ENCODE assay signal across 29 mouse cellular contexts in the genomic region with DNA sequence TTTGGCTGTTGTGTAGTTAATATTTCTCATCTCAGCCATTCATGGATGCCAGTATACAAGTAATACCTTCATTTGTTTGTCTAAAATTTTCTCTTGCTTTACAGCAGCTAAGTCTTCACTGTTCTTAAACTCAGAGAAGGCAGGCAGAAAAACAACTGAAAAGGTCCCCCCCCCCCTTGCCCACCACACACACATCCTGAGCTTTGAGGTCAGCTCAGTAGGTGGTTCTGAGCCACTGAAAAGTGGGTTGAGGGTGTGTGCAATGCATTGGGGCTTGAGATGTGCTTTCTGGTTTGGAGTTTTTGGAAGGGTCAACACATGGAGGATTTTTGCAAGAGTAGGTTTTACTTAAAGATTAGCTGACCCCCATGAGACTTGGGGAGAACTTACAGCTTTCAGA.
DNase-seq lines count a peak whose midpoint lies in the region; ATAC-seq and TF ChIP-seq lines count a peak whose summit lies in the region.
"Had no signal": no experiment of that assay in that cellular context is flagged by ENCODE, and none has a peak within 500 bp of the region (broad histone marks: within the 10 kb centered on the region; RNA-seq: fewer than 3 reads in every experiment).

No protein-coding gene starts in this region.

- H3K4me3 ChIP-seq in thymus, adult 2 months (ENCODE audit: control insufficient read depth, insufficient read depth, low read length), result no peak overlapping the region
- H3K4me3 ChIP-seq: forebrain, embryonic 13.5 days; heart, embryonic 10.5 days; heart, embryonic 15.5 days; limb, embryonic 10.5 days; limb, embryonic 15.5 days; megakaryocyte, embryonic 14.5 days; midbrain, embryonic 12.5 days; neural tube, embryonic 15.5 days had no signal

- no peaks in the 10 kb centered on the region for H3K27me3 ChIP-seq in thymus, adult 2 months (ENCODE audit: control insufficient read depth, insufficient read depth, low read length)
- H3K27me3 ChIP-seq: forebrain, embryonic 13.5 days; heart, embryonic 15.5 days; limb, embryonic 15.5 days; midbrain, embryonic 12.5 days; neural tube, embryonic 15.5 days had no signal

- H3K36me3 ChIP-seq in thymus, adult 2 months (ENCODE audit: control insufficient read depth, insufficient read depth, low read length), result no peaks in the 10 kb centered on the region
- H3K36me3 ChIP-seq: heart, embryonic 10.5 days; heart, embryonic 15.5 days; limb, embryonic 10.5 days; limb, embryonic 15.5 days; midbrain, embryonic 12.5 days; neural tube, embryonic 15.5 days had no signal

- no peak for TF ChIP-seq CTCF in thymus, adult 2 months (IDR thresholded peaks at IDR 0.05; ENCODE audit: borderline replicate concordance, control insufficient read depth, extremely low read depth, insufficient read depth, low read length, poor library complexity)

- TF ChIP-seq POLR2A in thymus, adult 2 months (IDR thresholded peaks at IDR 0.05; ENCODE audit: control insufficient read depth, extremely low read depth, insufficient read depth, low read length, poor library complexity), result no peak

- peak; percentile 71 for ATAC-seq in activated CD4-positive, CD25-positive, alpha-beta regulatory T cell, adult 4 months
- ATAC-seq: forebrain, embryonic 13.5 days; hindbrain, embryonic 16.5 days; intestine, embryonic 16.5 days had no signal

- no peak overlapping the region; the same call in 1 of the 2 replicates for H3K27ac ChIP-seq in thymus, adult 2 months (ENCODE audit: control insufficient read depth, insufficient read depth, low read length)
- H3K27ac ChIP-seq: forebrain, embryonic 13.5 days; heart, embryonic 10.5 days; heart, embryonic 15.5 days; kidney, postnatal 0 days; limb, embryonic 10.5 days; limb, embryonic 15.5 days; liver, embryonic 14.5 days; midbrain, embryonic 12.5 days; neural tube, embryonic 15.5 days had no signal

- peaks cover 13% of the 10 kb centered on the region for H3K4me1 ChIP-seq in thymus, adult 2 months (replicated peaks; ENCODE audit: control insufficient read depth, insufficient read depth, low read length)
- H3K4me1 ChIP-seq: heart, embryonic 10.5 days; heart, embryonic 15.5 days; limb, embryonic 15.5 days; megakaryocyte, embryonic 14.5 days had no signal

- DNase-seq in CD4-positive, CD25-positive, alpha-beta regulatory T cell, adult 2 months (ENCODE audit: low read depth, low spot score), result peak; percentile 59
- DNase-seq in thymus, adult 2 months, result peak; percentile 23
- DNase-seq in thymus, postnatal 36 days, result peak; percentile 30 to 40
- no peak for DNase-seq in adrenal gland, postnatal 14 days
- DNase-seq in lung, postnatal 4 days, result no peak
- DNase-seq in cerebellum, adult 8-10 months, result no peak
- DNase-seq: adrenal gland, adult 2 months; cerebellum, adult 9-10 months; cerebellum, postnatal 36 days; gastrocnemius, postnatal 25 days; heart, adult 11 months; kidney, adult 8-10 months; kidney, postnatal 4 days; layer of hippocampus, postnatal 36 days; lung, embryonic 14.5 days; spleen, adult 18-20 months had no signal

Comparison
In these comparisons a context has a peak if more than half of its experiments do, and no peak if none do; other contexts are left out.
1. DNase-seq: peak in CD4-positive, CD25-positive, alpha-beta regulatory T cell, adult 2 months (single experiment), thymus, adult 2 months (single experiment) and thymus, postnatal 36 days (2 of 2); none in adrenal gland, postnatal 14 days (single experiment), lung, postnatal 4 days (0 of 2) and cerebellum, adult 8-10 months (single experiment).